In the genomic region with DNA sequence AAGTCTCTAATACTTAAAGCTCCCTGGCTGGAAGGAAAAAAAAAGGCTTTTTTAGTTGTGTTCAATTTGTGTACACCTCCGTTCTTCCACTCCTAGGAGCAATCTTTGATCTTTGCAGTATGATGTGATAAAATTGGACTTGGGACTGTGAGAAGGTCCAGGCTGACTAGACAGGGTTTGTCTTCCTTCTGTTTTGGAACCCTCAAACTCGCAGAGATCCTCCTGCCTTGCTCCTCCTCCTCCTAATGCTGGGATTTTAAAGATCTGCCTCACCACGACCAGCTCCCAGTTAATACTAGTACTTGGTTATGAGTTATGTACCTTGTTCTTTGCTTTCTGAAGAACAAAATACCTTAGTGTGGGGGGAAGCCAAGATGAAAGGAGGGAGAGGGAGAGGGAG, we compare ENCODE assay signal across 7 mouse cellular contexts. TPM values are rescaled to one million over a fixed set of nuclear protein-coding genes. Genes with fewer than 3 reads are reported as not detected.
A peak's percentile ranks its signal among the peaks of the same experiment; 100 is the strongest.
ATAC-seq and TF ChIP-seq lines count a peak whose summit lies in the region.
"Not testable (repeated sequence)": the region's sequence is repeated elsewhere in the genome, so short reads cannot be mapped to it uniquely, and the experiment has no call there.

No protein-coding gene starts in this region.

- H3K4me3 ChIP-seq in cortical plate, adult 2 months (ENCODE audit: insufficient read depth, low read length), result peak overlapping the region; percentile 45; the same call in 1 of the 2 replicates
- H3K4me3 ChIP-seq in forebrain, embryonic 13.5 days, result peak overlapping the region; percentile 49
- peak overlapping the region; percentile 61 for H3K4me3 ChIP-seq in heart, embryonic 15.5 days
- peak overlapping the region; percentile 59 for H3K4me3 ChIP-seq in intestine, embryonic 16.5 days (ENCODE audit: low read length)
- peak overlapping the region; percentile 51 for H3K4me3 ChIP-seq in limb, embryonic 13.5 days
- H3K4me3 ChIP-seq in lung, embryonic 15.5 days, result peak overlapping the region; percentile 57
- H3K4me3 ChIP-seq in myocyte, result peak overlapping the region; percentile 40

- H3K4me1 ChIP-seq in cortical plate, adult 2 months (ENCODE audit: control insufficient read depth, insufficient read depth, low read length); intestine, embryonic 16.5 days (ENCODE audit: control insufficient read depth, insufficient read depth, low read length); limb, embryonic 13.5 days; lung, embryonic 15.5 days: not testable (repeated sequence)
- peaks cover 11% of the 10 kb centered on the region for H3K4me1 ChIP-seq in forebrain, embryonic 13.5 days
- peaks cover 10% of the 10 kb centered on the region for H3K4me1 ChIP-seq in heart, embryonic 15.5 days (replicated peaks)

- H3K79me2 ChIP-seq in myocyte (ENCODE audit: control insufficient read depth, insufficient read depth), result not testable (repeated sequence)

- H3K9ac ChIP-seq in forebrain, embryonic 13.5 days, result peak overlapping the region; percentile 68
- peak overlapping the region; percentile 45 for H3K9ac ChIP-seq in heart, embryonic 15.5 days
- H3K9ac ChIP-seq in intestine, embryonic 16.5 days (ENCODE audit: low read depth, low read length), result peak overlapping the region; percentile 71
- H3K9ac ChIP-seq in limb, embryonic 13.5 days, result peak overlapping the region; percentile 63; the same call in 1 of the 2 replicates
- H3K9ac ChIP-seq in lung, embryonic 15.5 days, result peak overlapping the region; percentile 48; the same call in 1 of the 2 replicates

- TF ChIP-seq POLR2A in cortical plate, adult 2 months (IDR thresholded peaks at IDR 0.05; ENCODE audit: extremely low read depth, insufficient read depth, low read length); myocyte (IDR thresholded peaks at IDR 0.05; ENCODE audit: insufficient read length, low read depth): not testable (repeated sequence)

- H3K4me2 ChIP-seq in forebrain, embryonic 13.5 days, result peak overlapping the region; percentile 67
- H3K4me2 ChIP-seq in heart, embryonic 15.5 days, result peak overlapping the region; percentile 60
- peak overlapping the region; percentile 62 for H3K4me2 ChIP-seq in intestine, embryonic 16.5 days (ENCODE audit: low read depth, low read length)
- peak overlapping the region; percentile 66 for H3K4me2 ChIP-seq in limb, embryonic 13.5 days (replicated peaks)
- peak overlapping the region; percentile 63 for H3K4me2 ChIP-seq in lung, embryonic 15.5 days
- peak overlapping the region; percentile 77 for H3K4me2 ChIP-seq in myocyte (ENCODE audit: low read depth)

- ATAC-seq in forebrain, embryonic 13.5 days; heart, embryonic 15.5 days (replicated peaks; ENCODE audit: insufficient number of reproducible peaks, insufficient read depth, low FRiP score, low read depth); intestine, embryonic 16.5 days; limb, embryonic 13.5 days (ENCODE audit: low FRiP score, low read depth); lung, embryonic 15.5 days (ENCODE audit: borderline replicate concordance, extremely low read depth, low FRiP score, low TSS enrichment): not testable (repeated sequence)

- H3K27me3 ChIP-seq in forebrain, embryonic 13.5 days; heart, embryonic 15.5 days; intestine, embryonic 16.5 days (replicated peaks; ENCODE audit: control insufficient read depth, insufficient read depth, low read length); limb, embryonic 13.5 days; lung, embryonic 15.5 days; myocyte (ENCODE audit: control insufficient read depth, insufficient read depth, insufficient read length): not testable (repeated sequence)

- not testable (repeated sequence) for H3K9me3 ChIP-seq in forebrain, embryonic 13.5 days (replicated peaks); heart, embryonic 15.5 days (replicated peaks); intestine, embryonic 16.5 days (ENCODE audit: control insufficient read depth, low read length); limb, embryonic 13.5 days; lung, embryonic 15.5 days

- not testable (repeated sequence) for H3ac ChIP-seq in myocyte (ENCODE audit: control insufficient read depth, insufficient read length)

- H3K27ac ChIP-seq in cortical plate, adult 2 months (ENCODE audit: insufficient read depth, low read length); forebrain, embryonic 13.5 days; limb, embryonic 13.5 days; lung, embryonic 15.5 days: not testable (repeated sequence)
- H3K27ac ChIP-seq in heart, embryonic 15.5 days, result peak overlapping the region; percentile 93; the same call in 1 of the 2 replicates
- H3K27ac ChIP-seq in intestine, embryonic 16.5 days (ENCODE audit: low read length), result peak overlapping the region; percentile 94

- H3K36me3 ChIP-seq in forebrain, embryonic 13.5 days (ENCODE audit: poor library complexity, severe bottlenecking); heart, embryonic 15.5 days; intestine, embryonic 16.5 days (ENCODE audit: control insufficient read depth, insufficient read depth, low read length); limb, embryonic 13.5 days; lung, embryonic 15.5 days; myocyte (ENCODE audit: control insufficient read depth, insufficient read depth): not testable (repeated sequence)

- 24% methylated on average over 3 of the region's 3 CpGs for WGBS in forebrain, embryonic 13.5 days
- WGBS in heart, embryonic 15.5 days, result 25% methylated on average over 3 of the region's 3 CpGs
- WGBS in intestine, embryonic 16.5 days, result 24% methylated on average over 3 of the region's 3 CpGs
- WGBS in limb, embryonic 13.5 days, result 27% methylated on average over 3 of the region's 3 CpGs
- 17% methylated on average over 3 of the region's 3 CpGs for WGBS in lung, embryonic 15.5 days

- TF ChIP-seq CTCF in cortical plate, adult 2 months (IDR thresholded peaks at IDR 0.05; ENCODE audit: extremely low read depth, insufficient read depth, low read length), result not testable (repeated sequence)

RNA-seq across cellular contexts. Expression of gene Gm49342, which starts 1.2 kb away (rescaled TPM):
- polyA plus RNA-seq in cortical plate, adult 2 months (2012; rRNA removed), result 24.8 and 28.5 TPM in 2 replicates
- not detected in 2 replicates for polyA plus RNA-seq in forebrain, embryonic 13.5 days (2015; fragmentation: Nextera tagmentation; extraction: Ambion mirVana)
- polyA plus RNA-seq in heart, embryonic 15.5 days (2015; fragmentation: Nextera tagmentation; extraction: Ambion mirVana), result not detected in 2 replicates
- polyA plus RNA-seq in intestine, embryonic 16.5 days (2015; fragmentation: Nextera tagmentation; extraction: Ambion mirVana), result not detected in 2 replicates
- polyA plus RNA-seq in limb, embryonic 13.5 days (2015; fragmentation: Nextera tagmentation; extraction: Ambion mirVana), result not detected in 2 replicates
- not detected in 2 replicates for polyA plus RNA-seq in lung, embryonic 15.5 days (2015; fragmentation: Nextera tagmentation; extraction: Ambion mirVana)
- 11.9 TPM for polyA plus RNA-seq in myocyte (2012; fragmentation: generic; extraction: Trizol)

RNA-seq across cellular contexts. Expression of gene Pnp2, which starts 10.3 kb away (rescaled TPM):
- 0.87 and 1.4 TPM in 2 replicates for polyA plus RNA-seq in cortical plate, adult 2 months (2012; rRNA removed)
- polyA plus RNA-seq in forebrain, embryonic 13.5 days (2015; fragmentation: Nextera tagmentation; extraction: Ambion mirVana), result 0.52 TPM in 1 of 2 replicates, not detected in the other
- 0.18 and 0.41 TPM in 2 replicates for polyA plus RNA-seq in heart, embryonic 15.5 days (2015; fragmentation: Nextera tagmentation; extraction: Ambion mirVana)
- polyA plus RNA-seq in intestine, embryonic 16.5 days (2015; fragmentation: Nextera tagmentation; extraction: Ambion mirVana), result 3.7 and 5.3 TPM in 2 replicates
- 0.37 and 0.42 TPM in 2 replicates for polyA plus RNA-seq in limb, embryonic 13.5 days (2015; fragmentation: Nextera tagmentation; extraction: Ambion mirVana)
- 0.38 and 0.76 TPM in 2 replicates for polyA plus RNA-seq in lung, embryonic 15.5 days (2015; fragmentation: Nextera tagmentation; extraction: Ambion mirVana)
- polyA plus RNA-seq in myocyte (2012; fragmentation: generic; extraction: Trizol), result 0.08 TPM

RNA-seq across cellular contexts. Expression of gene Pnp, which starts 14.6 kb away (rescaled TPM):
- polyA plus RNA-seq in cortical plate, adult 2 months (2012; rRNA removed), result 29.3 and 31.3 TPM in 2 replicates
- 33.2 and 35.4 TPM in 2 replicates for polyA plus RNA-seq in forebrain, embryonic 13.5 days (2015; fragmentation: Nextera tagmentation; extraction: Ambion mirVana)
- 29.6 and 37.3 TPM in 2 replicates for polyA plus RNA-seq in heart, embryonic 15.5 days (2015; fragmentation: Nextera tagmentation; extraction: Ambion mirVana)
- 111 and 116 TPM in 2 replicates for polyA plus RNA-seq in intestine, embryonic 16.5 days (2015; fragmentation: Nextera tagmentation; extraction: Ambion mirVana)
- polyA plus RNA-seq in limb, embryonic 13.5 days (2015; fragmentation: Nextera tagmentation; extraction: Ambion mirVana), result 51.6 and 56.9 TPM in 2 replicates
- polyA plus RNA-seq in lung, embryonic 15.5 days (2015; fragmentation: Nextera tagmentation; extraction: Ambion mirVana), result 68.1 and 69.5 TPM in 2 replicates
- polyA plus RNA-seq in myocyte (2012; fragmentation: generic; extraction: Trizol), result 20.4 TPM

RNA-seq across cellular contexts. Expression of gene Pip4p1, which starts 14.9 kb away (rescaled TPM):
- 169 and 177 TPM in 2 replicates for polyA plus RNA-seq in cortical plate, adult 2 months (2012; rRNA removed)
- 73.7 and 76.9 TPM in 2 replicates for polyA plus RNA-seq in forebrain, embryonic 13.5 days (2015; fragmentation: Nextera tagmentation; extraction: Ambion mirVana)
- polyA plus RNA-seq in heart, embryonic 15.5 days (2015; fragmentation: Nextera tagmentation; extraction: Ambion mirVana), result 29.8 and 39.6 TPM in 2 replicates
- polyA plus RNA-seq in intestine, embryonic 16.5 days (2015; fragmentation: Nextera tagmentation; extraction: Ambion mirVana), result 58.0 and 67.0 TPM in 2 replicates
- 46.8 and 47.4 TPM in 2 replicates for polyA plus RNA-seq in limb, embryonic 13.5 days (2015; fragmentation: Nextera tagmentation; extraction: Ambion mirVana)
- 46.7 and 53.4 TPM in 2 replicates for polyA plus RNA-seq in lung, embryonic 15.5 days (2015; fragmentation: Nextera tagmentation; extraction: Ambion mirVana)
- polyA plus RNA-seq in myocyte (2012; fragmentation: generic; extraction: Trizol), result 71.3 TPM

RNA-seq across cellular contexts. Expression of gene Apex1, which starts 20.8 kb away (rescaled TPM):
- polyA plus RNA-seq in cortical plate, adult 2 months (2012; rRNA removed), result 57.6 and 62.4 TPM in 2 replicates
- 355 and 364 TPM in 2 replicates for polyA plus RNA-seq in forebrain, embryonic 13.5 days (2015; fragmentation: Nextera tagmentation; extraction: Ambion mirVana)
- 107 and 120 TPM in 2 replicates for polyA plus RNA-seq in heart, embryonic 15.5 days (2015; fragmentation: Nextera tagmentation; extraction: Ambion mirVana)
- polyA plus RNA-seq in intestine, embryonic 16.5 days (2015; fragmentation: Nextera tagmentation; extraction: Ambion mirVana), result 208 and 232 TPM in 2 replicates
- 286 and 290 TPM in 2 replicates for polyA plus RNA-seq in limb, embryonic 13.5 days (2015; fragmentation: Nextera tagmentation; extraction: Ambion mirVana)
- polyA plus RNA-seq in lung, embryonic 15.5 days (2015; fragmentation: Nextera tagmentation; extraction: Ambion mirVana), result 222 and 228 TPM in 2 replicates
- 113 TPM for polyA plus RNA-seq in myocyte (2012; fragmentation: generic; extraction: Trizol)

Comparison
In these comparisons a context has a peak if more than half of its experiments do, and no peak if none do; other contexts are left out.
1. RNA of gene Gm49342, which starts 1.2 kb away (polyA plus RNA-seq): 24.8 to 28.5 TPM in cortical plate, adult 2 months and 11.9 TPM in myocyte (single experiment); not detected in forebrain, embryonic 13.5 days, not detected in heart, embryonic 15.5 days, not detected in intestine, embryonic 16.5 days, not detected in limb, embryonic 13.5 days and not detected in lung, embryonic 15.5 days; every median in the first group is over 10 times any median in the second.
2. Peak in every context shown above with its lines, with median percentiles within 50 percentile points of each other: H3K4me3 ChIP-seq, H3K4me2 ChIP-seq and H3K9ac ChIP-seq.